Mouse (Mus musculus) ovary, postnatal 10 days (tissue): ENCODE results near the gene Hoxc5.

ENCODE experiments used
- DNase-seq: peaks from one replicate; pipeline ENCODE4 v3.0.0; 2022; ENCODE audit warnings: low spot score

Gene Hoxc5

DNA sequence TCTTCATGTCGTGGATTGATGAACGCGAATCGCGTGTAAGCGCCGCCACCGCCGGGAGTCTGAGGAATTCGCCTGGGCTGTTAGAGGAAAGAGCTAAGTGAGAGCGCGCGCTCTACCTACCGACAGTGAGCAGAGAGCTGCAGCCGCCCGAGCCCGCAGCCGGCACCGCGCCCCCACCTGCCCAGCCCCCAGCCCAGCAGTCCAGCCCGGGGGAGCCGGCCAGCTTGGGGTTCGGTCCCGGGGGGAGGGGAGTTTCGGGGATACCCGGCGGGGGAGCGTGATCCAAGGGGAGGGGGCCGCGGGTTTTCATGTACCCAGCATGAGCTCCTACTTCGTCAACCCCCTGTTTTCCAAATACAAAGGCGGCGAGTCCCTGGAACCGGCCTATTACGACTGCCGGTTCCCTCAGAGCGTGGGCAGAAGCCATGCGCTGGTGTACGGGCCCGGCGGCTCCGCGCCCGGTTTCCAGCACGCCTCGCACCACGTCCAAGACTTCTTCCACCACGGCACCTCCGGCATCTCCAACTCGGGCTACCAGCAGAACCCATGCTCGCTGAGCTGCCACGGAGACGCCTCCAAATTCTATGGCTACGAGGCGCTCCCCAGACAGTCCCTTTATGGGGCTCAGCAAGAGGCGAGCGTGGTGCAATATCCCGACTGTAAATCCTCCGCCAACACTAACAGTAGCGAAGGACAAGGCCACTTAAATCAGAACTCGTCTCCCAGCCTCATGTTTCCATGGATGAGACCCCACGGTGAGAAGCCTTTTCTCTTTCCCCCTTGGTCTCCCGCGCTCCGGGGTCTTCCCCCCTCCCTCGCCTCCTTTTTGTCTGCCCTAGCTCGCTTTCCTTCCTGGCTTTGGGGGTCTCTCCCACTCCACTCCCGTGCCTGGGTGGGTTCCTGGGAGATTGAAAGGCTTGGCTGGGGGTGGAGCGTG is 23.5 kb downstream of the Hoxc5 start, which contains the start of gene Hoxc8:
Gene Hoxc8 (plus strand): TSS at position 147 of the 937 bp plus-strand sequence.
- no peak for DNase-seq

DNA sequence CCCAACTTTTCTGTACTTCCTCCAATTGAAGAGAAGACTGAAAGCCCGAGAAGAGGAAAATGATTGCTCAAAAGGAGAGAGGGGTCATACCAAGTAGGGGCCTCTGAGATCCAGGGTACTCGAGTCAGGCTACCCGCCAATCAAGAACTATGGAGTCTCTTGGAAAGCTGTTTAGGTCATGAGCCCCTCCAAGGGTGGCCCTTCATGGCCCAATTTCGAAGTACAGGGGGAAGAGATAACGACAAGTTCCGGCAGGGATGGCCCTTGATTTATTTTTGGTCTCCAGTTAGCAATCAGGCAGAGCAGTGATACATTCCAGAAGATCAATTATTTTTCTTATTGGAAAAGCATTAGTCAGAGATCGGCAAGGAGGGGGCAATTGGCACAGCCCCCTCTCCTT is 24.5 kb downstream of the Hoxc5 start:
- no peak for DNase-seq

DNA sequence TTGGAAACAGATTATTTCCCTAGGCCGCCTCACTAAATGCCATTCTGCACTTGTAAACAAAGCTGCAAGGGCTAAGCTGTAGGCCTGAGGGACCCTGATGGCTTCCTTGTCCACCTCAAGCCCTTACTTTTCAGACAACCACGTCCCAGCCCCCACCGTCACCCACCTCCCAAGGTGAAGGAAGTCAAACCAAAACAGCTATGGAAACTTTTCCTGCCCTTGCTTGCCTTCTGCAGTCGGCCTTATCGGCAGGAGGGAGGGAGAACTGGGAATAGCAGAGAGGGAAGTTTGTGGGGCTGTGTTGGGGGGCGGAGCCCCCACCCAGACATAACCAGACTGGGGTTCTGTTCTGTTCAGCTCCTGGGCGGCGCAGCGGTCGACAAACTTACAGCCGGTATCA is 25.0 kb downstream of the Hoxc5 start:
- DNase-seq: no peak

DNA sequence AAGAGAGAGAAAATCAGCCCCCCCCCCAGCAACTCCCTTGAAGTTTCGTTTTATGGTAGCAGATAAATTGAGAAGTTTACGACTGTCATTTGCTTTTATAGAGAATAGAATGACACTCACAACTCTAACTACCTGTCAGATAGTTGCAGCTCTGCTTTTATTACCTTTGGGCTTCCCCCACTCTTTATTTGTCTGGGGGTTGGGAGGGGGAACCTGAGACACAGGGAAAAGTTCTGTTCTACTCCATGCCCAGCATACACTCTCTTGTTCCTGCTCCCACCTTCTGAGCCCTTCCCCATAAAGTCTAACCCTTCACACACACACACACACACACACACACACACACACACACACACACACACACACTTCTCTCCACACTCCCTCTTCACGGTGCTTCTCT is 25.6 kb downstream of the Hoxc5 start:
- no peak for DNase-seq

DNA sequence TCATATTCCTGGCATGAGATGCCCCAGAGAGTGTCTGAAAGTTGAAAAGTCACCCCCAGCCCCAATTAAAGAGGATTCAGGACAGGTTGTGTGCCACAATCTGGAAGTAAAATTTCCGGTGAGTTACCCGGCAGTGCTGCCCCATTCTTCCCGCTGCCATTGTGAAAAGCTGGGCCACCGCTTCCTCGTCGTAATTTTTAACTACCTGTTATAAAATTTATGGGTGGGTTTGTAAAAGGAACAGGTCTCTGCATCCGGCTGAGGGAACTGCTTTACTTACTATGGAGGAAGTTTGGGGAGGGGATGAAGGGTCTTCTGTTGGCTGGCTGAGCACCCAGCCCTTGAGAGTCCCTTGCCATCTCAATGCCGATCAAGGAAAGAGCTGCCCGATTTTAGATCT is 29.3 kb downstream of the Hoxc5 start:
- DNase-seq: no peak

DNA sequence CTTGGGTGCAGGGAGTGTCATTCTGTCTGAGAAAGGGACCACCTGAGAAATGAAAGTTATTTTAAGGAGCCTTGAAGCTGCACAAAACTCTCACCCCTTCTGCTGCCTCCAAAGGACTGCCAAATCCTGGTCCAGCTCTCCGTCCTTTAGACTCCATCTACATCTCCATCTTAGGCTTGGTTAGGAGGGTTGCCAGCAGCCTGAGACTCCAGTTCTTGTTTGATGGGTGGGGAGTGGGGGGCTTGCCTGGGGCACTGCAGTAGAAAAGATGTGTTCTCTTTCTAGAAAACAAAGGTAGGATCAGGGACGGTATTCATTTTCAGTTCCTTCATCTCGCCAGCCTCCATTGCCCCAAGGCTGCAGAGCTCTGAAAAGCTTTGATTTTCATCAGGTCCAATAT is 30.2 kb downstream of the Hoxc5 start:
- DNase-seq: no peak

DNA sequence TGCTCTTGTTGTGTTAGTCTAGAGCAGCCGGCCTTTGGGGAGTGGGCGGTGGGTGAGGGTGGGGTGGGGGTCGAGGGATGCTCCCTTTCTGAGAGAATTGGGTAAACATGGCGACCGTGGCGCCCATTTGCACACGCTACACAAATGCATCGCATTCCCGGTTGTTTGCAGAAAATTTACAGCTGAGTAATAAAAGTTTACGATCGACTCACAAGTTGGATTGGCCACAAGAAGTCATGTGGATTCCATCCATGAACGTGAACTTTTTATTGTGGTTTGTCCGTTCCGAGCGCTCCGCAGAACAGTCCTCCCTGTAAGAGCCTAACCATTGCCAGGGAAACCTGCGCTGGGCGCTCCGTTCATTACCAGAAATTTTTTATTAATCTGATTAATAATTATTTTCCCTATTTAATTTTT is 30.7 kb downstream of the Hoxc5 start, which contains the start of gene Hoxc6:
Gene Hoxc6 (plus strand): TSS at position 319 of the 417 bp plus-strand sequence.
- no peak for DNase-seq

DNA sequence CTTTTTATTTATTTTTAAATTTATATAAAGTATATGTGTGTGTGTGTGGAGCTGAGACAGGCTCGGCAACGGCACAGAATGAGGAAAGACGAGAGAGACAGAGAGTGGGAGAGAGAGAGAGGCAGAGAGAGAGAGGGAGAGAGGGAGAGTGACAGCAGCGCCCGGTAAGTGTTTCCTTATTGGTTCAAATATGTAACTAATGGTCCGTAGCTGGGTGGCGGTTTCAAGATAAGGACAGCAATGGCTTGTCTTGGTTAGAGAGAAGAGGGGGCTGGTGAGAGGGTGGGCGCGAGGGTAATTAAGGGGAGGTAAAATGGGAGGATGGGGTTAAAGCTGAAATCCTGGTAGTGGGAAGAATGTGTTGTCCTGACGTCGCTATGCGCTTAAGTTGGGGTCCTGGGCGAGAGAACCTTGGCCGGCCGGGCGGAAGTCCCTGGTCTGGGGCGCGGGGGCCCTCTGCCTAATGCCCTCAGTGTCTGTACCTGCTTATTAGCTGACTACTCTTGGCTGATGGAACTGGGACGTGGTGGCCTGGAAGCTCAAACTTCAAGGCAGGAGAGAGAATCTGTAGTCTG is 31.5 kb downstream of the Hoxc5 start:
- DNase-seq: no peak

DNA sequence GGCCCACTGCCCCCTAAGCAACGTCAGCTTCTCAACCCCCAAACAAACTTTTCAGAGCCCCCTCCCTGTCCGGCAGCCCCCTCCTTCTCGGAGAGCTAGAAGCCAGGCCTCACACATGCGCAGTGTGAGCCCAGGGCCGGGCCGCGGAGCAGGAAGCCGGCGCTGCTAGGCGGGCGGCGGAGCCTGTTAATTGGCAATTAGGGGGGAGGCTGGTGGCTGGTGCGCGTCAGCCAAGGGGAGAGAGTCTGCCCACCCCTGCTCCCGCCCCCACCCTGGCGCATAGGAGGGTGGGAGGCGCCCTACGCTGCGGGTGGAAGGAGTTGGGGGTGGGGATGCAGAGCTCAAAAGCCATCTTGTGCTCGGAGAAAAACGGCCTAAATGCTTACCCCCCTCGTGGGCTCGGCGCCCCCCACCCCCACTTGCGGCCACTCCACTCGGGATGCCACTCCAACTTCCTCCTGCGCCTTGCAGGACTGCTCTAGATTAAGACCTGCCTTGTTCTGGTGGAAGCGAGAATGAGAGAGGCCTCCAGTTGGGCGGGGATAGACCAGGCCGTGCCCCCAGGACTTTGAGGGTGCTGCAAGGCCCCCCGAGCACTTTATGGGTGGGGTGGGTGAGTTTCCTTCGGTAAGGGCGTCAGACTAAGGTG is 32.1 kb downstream of the Hoxc5 start:
- no peak for DNase-seq

DNA sequence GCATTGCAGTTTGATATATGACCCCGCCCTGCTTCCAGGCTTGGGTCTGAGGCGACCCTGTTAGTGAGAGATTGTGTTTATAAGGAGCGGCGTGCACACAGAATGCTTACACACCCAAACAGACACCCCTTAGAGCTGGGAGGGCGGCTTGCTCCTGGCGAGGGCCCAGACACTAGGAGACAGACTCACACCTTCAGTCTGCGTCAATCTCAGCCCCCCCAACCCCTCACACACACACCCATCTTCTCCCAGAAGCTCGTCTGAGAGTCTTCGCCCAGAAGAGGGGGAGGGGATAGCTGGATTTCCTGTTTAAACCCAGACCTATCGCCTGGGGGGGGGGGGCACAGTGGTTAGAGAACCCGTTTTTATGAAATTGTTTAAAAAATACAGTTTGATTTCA is 32.7 kb downstream of the Hoxc5 start:
- no peak for DNase-seq

DNA sequence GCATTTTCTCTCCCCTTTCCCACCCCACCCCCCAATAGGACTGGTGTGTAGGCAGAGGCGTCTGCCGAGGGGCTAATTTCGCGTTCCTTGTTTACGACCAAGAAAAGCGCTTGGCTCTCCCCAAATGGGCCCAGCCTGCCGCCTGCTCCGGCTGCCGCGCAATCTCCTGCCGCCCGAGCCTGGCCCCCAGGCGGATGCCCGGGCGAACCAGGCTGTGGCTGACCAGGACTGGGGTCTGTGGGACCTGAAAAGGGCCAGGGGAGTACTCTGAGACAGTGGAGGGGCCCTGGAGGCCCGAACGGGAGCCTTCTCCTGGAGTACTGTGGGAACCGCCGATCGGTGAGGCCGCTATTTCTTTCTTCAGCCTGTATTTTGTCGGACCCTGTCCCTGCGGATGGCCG is 33.3 kb downstream of the Hoxc5 start:
- no peak for DNase-seq

DNA sequence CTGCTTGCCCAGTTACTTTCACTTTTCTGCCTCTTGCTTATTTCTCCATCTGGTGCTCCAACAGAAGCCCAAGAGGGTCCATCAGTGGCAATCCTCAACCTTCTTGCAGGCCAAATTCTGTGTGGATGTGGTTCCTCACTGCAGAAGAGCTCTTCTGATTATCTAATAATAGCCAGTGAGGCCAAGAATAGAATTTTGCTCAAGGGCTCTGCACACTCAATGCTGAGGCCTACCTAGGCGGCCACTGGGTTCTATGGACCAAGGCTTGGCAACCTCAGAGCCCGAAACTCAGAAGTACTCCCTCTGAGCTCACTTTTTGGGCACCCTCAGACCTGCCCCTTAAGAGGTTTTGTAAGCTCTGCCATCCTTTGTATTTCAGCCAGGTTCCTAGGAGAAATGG is 34.1 kb downstream of the Hoxc5 start:
- DNase-seq: no peak

DNA sequence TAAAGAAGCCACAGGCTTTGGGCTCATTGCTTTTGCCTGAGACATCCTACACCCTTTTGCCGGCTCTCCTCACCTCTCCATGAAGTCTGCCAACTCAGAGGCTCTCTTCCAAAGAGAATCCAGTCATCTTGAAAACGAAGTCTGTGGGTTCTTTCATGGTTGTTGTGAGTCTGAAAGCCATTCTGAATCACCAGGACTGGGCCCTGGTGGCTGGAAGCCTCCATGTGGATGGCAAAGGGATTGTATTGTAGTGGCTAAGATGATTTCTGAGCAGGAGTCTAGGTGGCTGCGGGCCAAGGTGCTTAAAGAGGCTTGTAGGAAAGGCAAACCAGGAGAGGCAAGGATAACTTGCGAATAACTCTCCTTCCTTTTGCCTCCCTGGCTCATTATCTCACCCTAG is 34.9 kb downstream of the Hoxc5 start:
- DNase-seq: no peak

DNA sequence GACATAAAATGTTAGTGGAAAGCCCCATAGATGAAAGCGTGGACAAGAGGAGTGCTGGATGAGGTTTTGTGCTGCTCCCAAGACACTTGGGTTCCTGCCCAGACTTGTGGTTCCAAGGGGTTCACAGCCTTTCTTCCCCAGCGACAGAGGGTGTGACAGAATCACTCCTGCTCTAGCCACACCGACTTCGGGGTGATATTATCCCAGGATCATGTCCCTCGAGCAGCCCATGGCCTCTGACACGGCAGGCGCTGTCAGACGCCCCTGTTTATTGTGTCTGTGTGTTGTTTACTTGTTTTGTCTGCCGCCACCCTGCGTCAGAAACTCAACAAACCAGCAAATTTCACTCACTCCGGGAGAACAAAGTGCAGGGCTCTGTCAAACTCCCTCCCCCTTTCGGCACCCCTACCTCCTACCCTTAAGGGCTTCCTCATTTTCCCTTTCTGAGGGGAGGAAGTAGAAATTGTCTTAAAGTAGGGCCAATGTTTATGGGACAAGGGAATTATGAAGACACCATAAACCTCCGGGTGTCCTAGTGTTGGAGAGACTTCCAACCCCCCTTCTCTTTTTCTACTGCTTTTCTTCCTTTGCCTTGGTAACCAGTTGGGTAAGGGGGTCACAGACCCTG is 35.7 kb downstream of the Hoxc5 start:
- no peak for DNase-seq

DNA sequence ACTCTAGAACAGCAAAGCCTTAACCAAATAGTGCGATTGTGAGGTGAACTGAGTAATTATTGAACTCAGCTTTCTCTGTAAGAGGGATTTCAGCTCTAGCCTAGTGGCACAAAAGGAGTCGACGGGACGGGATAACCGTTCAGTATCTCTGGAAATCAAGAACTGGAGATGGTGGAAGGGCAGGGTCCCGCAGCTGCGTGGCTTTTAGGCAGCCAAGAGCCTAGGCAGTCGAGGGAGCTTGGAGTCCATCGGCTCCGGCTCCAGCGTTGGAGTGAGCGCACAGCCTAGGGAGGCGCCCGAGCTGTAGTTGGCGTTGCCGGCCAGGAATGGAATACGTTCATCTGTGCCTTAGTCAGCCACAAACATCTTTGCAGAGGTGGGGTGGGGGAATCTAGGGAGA is 38.1 kb downstream of the Hoxc5 start:
- no peak for DNase-seq

DNA sequence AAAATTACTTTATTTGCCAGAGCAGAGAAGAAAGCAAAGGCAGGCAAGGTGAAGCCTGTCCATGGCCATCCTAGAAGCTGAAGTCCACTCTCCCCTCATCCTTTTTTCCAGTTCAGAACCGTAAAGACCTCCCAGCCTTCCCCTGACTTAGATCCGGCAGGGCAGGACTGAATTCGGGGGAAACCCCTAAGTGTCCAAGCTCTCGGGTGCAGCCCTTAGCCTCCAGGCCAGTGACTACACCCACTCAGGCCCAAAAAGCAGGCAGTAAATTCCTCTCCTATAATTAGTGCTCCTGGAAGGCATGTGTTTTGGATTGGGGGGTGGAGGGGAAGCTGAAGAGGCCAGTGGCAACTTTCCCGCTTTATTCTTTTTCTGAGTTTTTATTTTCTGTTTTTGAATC is 38.6 kb downstream of the Hoxc5 start:
- no peak for DNase-seq

DNA sequence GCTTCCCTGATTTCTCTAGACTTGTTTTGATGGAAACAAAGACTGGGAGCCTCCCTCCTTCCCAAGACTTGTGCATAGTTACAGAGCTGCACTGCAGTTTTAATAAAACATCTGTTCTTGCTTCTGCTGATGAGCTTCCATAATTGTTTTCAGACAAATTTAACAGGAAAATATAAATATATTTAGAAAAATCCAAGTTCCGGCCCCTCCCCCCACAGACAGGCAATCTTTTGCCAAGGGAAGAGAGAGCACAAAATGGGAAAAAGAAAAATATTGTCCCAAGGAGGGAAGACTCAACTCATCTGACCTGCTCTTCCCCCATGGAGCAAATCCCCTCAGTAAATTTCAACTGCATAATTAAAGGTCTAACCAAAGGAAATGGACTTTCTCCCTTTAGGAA is 39.1 kb downstream of the Hoxc5 start:
- DNase-seq: no peak

DNA sequence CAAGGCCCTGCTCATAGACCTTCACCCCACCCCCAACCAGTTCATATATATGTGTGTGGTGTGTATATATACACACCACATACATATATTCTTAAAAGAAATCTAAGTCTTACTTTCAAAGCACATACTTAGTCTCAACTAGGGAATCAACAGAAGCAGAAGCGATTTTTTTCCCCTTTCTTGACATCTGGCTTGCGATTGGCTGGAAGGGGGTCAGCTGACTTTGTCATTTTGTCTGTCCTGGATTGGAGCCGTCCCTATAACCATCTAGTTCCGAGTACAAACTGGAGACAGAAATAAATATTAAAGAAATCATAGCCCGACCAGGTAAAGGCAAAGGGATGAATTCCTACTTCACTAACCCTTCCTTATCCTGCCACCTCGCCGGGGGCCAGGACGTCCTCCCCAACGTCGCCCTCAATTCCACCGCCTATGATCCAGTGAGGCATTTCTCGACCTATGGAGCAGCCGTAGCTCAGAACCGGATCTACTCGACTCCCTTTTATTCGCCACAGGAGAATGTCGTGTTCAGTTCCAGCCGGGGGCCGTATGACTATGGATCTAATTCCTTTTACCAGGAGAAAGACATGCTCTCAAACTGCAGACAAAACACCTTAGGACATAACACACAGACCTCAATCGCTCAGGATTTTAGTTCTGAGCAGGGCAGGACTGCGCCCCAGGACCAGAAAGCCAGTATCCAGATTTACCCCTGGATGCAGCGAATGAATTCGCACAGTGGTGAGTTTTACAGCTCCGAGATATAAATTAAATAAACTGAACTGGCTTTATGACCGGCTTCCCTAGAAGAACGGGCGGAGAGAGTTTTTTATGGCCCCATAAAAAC is 42.2 kb downstream of the Hoxc5 start:
- no peak for DNase-seq

DNA sequence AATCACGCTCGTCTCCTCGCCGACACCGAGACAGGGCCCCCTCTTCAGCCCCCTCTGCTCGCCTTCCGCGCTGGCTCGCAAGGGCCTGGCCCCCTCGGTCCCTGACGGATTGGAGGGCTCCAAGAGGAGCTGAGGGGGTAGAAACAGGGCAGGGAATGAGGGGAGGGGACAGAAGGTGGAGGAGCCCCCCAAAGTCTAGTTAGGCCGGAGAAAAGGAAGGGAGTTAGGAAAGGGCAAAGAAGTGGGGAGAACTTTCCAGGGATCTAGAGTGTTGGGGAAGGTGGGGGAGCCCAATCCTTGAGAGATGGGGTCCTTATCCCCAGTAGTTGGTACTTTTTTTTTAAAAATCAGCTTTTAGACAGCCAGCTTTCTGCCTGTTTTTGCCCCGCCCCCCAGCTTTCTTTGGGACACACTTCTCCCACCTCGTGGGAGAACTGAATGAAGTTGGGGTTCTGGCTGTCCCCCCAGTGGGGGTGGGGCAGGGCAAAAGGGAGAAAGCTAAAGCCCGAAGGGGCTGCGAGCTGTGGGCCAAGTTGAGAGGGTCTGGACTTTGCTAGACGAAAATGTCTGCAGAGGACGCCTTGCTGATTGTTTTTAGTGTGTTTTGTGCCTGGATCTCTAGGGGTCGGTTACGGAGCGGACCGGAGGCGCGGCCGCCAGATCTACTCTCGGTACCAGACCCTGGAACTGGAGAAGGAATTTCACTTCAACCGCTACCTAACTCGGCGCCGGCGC is 43.0 kb downstream of the Hoxc5 start:
- DNase-seq: no peak

DNA sequence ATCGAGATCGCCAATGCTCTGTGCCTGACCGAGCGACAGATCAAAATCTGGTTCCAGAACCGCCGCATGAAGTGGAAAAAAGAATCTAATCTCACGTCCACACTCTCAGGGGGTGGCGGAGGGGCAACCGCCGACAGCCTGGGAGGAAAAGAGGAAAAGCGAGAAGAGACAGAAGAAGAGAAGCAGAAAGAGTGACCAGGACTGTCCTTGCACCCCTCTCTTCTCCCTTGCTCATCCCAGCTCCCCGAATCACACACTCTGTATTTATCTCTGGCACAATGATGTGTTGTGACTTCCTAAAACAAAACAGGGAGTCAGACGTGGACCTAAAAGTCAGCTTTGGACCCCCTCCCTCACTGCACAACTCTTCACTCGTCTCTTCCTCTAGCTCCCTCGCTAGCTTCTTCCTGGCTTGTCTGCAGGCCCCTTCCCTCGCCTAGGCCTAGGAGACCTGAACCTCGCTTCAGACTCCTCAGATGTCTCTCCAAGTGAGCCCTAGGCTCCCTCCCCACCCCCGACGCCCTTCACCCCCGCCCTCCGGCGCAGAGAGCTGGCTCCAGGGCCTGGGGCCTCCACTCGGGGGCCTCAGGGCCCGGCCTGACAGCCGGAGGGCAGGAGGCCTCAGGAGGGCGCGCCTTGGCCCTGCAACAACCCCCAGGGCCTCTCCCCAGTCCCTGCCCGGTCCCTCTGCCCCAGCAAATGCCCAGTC is 43.8 kb downstream of the Hoxc5 start:
- no peak for DNase-seq
